Mouse (Mus musculus): ENCODE results near the gene Necap2. TPM values are rescaled to one million over a fixed set of nuclear protein-coding genes. Genes with fewer than 3 reads are reported as not detected.
A peak's percentile ranks its signal among the peaks of the same experiment; 100 is the strongest.

Gene Necap2
- polyA plus RNA-seq, 1 experiment from 2014 or later, result 87.5 TPM

DNA sequence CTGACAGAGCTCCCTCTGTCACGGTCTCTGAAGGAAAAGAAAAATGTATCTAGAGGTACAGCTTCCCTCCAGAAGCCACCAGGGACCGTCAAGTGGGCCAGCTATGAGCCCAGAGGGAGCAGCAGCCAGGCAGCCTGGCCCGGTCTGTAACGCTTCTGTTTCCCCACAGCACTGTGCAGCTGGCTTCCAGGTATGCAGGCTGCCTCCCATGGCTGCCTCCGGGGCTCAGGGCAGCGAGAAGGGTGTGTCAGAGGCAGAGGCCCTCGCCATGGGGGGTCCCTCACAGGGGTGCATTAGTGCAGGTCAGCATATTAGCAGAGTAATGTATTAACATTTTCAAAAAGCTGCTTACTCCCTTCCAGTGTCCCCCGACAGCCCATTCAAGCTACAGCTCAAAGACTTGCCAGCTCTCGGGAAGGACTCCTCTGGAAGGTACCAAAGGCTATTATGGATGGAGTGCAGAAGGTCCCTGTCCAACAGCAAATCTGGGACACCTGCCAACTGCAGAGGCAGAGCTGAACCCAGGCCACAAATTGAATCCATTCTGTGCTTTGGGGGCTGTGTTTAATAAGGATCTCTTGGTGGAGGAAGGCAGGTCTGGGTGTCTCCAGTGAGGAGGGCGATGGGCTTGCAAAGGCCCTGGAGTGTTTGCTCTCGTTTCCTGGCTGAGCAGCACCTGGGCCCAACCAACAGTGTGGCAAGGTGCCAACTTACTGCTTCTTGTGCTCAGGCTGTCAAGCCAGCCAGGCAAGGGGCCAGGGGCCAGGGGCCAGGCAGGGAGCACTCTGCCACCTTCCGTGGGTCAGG lies 11.2 kb downstream of the Necap2 start:
- Histone ChIP-seq H3K4me2 (ENCODE audit: low read depth, low read length) (no peak overlapping the region), H3K9me3 (replicated peaks; ENCODE audit: control insufficient read depth, low read length) (no peaks in the 10 kb centered on the region)
- WGBS (ENCODE audit: insufficient replicate concordance), result 80% methylated on average over 12 of the region's 12 CpGs

DNA sequence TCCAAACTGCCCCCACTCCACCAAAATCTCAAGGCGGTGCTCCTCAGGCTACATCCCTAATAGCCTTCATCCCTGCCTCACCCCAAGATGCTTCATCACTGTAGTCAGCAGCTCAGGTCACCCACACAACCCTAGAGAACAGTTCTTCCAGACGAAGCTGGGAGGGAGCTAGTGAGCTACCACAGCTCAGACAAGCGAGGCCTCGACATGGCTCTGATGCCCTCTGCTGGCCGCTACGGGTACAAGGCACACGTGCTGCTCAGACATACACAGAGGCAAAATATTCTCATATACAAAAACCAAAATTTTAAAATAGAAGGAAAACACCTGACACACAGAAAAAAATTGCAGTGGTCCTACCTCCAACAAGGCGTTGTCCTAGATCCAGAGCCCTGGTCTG lies 13.0 kb downstream of the Necap2 start:
- ATAC-seq (ENCODE audit: low read depth), result no peak
- Histone ChIP-seq H3K27me3 (ENCODE audit: control insufficient read depth, insufficient read depth, low read depth, low read length) (no peaks in the 10 kb centered on the region), H3K4me2 (ENCODE audit: low read depth, low read length) (no peak overlapping the region), H3K4me3 (ENCODE audit: low read depth, low read length) (no peak overlapping the region), H3K36me3 (ENCODE audit: control insufficient read depth, insufficient read depth) (peaks cover 40% of the 10 kb centered on the region), H3K4me1 (ENCODE audit: control insufficient read depth, low read depth, low read length) (peaks cover 30% of the 10 kb centered on the region), H3K9me3 (replicated peaks; ENCODE audit: control insufficient read depth, low read length) (no peaks in the 10 kb centered on the region), H3K27ac (ENCODE audit: low read length) (no peak overlapping the region), H3K9ac (ENCODE audit: low read depth, low read length) (no peak overlapping the region)
- 7% methylated on average over 8 of the region's 8 CpGs for WGBS (ENCODE audit: insufficient replicate concordance)

More for the DNA sequence above, 11.2 kb downstream of the Necap2 start:
- peaks cover 56% of the 10 kb centered on the region for H3K36me3 ChIP-seq (ENCODE audit: control insufficient read depth, insufficient read depth)
- H3K4me1 ChIP-seq (ENCODE audit: control insufficient read depth, low read depth, low read length), result peaks cover 22% of the 10 kb centered on the region
- no peak for ATAC-seq (ENCODE audit: low read depth)
- H3K27me3 ChIP-seq (ENCODE audit: control insufficient read depth, insufficient read depth, low read depth, low read length), result no peaks in the 10 kb centered on the region
- H3K4me3 ChIP-seq (ENCODE audit: low read depth, low read length), result no peak overlapping the region
- no peak overlapping the region for H3K27ac ChIP-seq (ENCODE audit: low read length)
- no peak overlapping the region for H3K9ac ChIP-seq (ENCODE audit: low read depth, low read length)

DNA sequence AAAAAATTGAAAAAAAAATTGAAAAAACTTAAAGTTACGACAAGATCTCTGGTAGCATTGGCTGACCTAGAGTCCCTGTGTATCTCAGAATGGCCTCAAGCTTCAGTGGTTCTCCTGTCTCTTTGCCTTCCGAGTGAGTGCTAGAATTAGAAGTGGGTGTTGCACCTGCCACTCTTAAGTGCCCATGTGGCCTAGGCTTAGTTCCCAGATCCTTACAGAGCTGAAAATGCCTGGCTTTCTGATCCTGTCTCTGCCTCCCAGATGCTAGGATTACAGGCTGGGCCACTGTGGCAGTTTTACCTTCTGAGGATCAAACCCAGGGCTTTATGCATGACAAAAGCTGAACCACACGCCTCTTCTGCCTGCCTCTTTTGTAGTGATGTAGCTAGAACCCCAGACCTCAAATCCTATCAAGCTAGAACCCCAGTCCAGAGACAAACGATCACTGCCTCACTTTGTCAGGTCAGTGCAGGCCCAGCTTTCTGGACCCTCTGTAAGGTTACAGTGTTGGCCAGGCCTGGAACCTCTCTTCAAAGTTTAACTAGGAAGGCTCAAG lies 14.0 kb downstream of the Necap2 start:
- Histone ChIP-seq H3K9me3 (replicated peaks; ENCODE audit: control insufficient read depth, low read length) (no peaks in the 10 kb centered on the region), H3K4me3 (ENCODE audit: low read depth, low read length) (no peak overlapping the region), H3K9ac (ENCODE audit: low read depth, low read length) (no peak overlapping the region), H3K27me3 (ENCODE audit: control insufficient read depth, insufficient read depth, low read depth, low read length) (no peaks in the 10 kb centered on the region), H3K36me3 (ENCODE audit: control insufficient read depth, insufficient read depth) (peaks cover 31% of the 10 kb centered on the region), H3K27ac (ENCODE audit: low read length) (no peak overlapping the region), H3K4me2 (ENCODE audit: low read depth, low read length) (no peak overlapping the region), H3K4me1 (ENCODE audit: control insufficient read depth, low read depth, low read length) (peaks cover 27% of the 10 kb centered on the region)
- 82% methylated on average over 4 of the region's 4 CpGs for WGBS (ENCODE audit: insufficient replicate concordance)
- ATAC-seq (ENCODE audit: low read depth), result no peak

DNA sequence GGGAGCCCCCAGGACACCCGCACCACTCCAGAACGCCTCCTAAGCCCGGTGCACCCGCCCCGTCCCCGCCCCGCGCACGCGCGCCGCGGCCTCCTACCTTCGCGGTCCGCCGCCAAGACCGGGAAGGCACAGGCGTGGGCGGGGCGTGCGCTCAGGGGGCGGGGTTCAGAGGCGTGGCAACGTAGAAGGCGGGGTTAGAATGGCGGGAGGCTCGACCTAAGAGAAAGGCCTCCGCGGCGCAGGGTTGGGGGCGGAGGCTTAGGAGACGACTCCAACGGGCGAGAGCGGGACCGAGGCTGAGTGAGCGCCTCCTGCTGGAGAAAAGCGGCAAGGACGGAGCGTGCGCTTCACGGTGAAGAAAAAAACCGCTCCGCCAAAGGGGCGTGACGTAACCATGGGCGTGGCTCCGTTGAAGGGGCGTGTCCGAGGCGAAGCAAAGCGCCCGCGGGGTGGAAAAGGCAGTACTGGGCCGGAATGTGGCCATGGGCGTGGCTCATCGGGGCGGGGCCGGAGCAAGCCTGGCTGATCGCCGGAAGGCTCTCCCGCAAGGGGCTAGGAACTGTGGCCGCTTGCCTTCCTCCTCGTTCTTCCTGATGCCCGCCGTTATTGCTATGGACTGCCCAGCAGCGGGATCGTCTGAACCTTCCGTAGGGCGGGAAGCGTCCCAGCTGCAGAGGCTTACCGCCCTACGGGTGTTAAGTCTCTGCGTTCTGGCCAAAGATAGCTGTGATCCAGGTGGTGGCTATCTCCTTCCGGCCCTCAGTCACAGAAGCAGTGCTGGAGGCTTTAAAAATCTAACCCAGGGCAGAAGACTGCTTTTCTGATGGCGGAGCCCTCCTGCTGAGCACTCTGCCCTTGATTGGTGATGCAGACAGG lies 17.5 kb downstream of the Necap2 start, which contains the start of gene Crocc:
Gene Crocc, minus strand, starts transcription at position 125 of the 876 bp plus-strand sequence.
- ATAC-seq (ENCODE audit: low read depth), result peak; percentile 90
- H3K9ac ChIP-seq (ENCODE audit: low read depth, low read length), result peak within 1 kb of the TSS; percentile 77
- under 1% methylated on average over 77 of the region's 77 CpGs for WGBS (ENCODE audit: insufficient replicate concordance)
- no peaks in the 10 kb centered on the region for H3K9me3 ChIP-seq (replicated peaks; ENCODE audit: control insufficient read depth, low read length)
- peaks cover 16% of the 10 kb centered on the region for H3K4me1 ChIP-seq (ENCODE audit: control insufficient read depth, low read depth, low read length)
- peak within 1 kb of the TSS; percentile 98 for H3K4me2 ChIP-seq (ENCODE audit: low read depth, low read length)
- H3K4me3 ChIP-seq (ENCODE audit: low read depth, low read length), result peak within 1 kb of the TSS; percentile 73
- H3K27ac ChIP-seq (ENCODE audit: low read length), result peak within 1 kb of the TSS; percentile 79
- H3K27me3 ChIP-seq (ENCODE audit: control insufficient read depth, insufficient read depth, low read depth, low read length), result no peaks in the 10 kb centered on the region
- H3K36me3 ChIP-seq (ENCODE audit: control insufficient read depth, insufficient read depth), result no peaks in the 10 kb centered on the region; the same call in 1 of the 2 replicates

DNA sequence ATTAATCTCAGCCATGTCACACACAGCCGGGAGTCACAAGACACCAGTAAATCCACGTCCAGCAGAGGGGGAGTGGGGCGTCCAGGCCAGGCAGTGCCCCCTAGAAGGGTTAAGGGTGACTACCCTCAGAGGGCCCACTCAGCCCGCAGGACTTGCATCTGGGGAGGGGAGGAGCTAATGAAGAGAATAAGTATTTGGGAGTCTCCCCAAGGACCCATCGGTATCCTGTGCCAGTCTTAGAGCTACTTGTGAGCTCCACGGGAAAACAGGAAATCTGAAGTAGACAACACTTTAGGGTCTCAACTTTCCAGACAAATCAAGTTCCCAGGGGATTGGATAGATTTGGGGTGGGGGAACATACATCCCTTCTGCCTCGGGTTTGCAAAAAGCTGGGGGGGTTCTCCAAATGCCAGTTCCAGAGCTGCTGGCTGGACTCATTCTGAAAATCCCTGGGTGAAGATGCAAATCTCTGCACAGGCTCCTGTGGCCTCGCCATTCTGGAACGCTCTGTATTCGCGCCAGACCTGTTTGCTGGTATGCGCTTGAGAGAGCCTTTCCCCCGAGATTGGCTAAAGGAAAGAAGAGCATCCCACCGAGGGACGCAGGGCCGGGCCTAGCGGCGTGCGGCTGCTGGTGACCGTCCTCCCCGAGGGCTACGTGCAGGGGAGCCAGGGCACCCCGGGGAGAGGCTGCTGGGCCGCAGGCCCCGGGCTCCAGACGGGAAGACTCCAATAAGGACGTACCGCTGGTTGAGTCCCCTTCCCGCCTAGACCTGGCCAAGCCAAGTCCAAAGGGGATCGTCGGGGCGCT lies 18.3 kb downstream of the Necap2 start:
- no peaks in the 10 kb centered on the region for H3K27me3 ChIP-seq (ENCODE audit: control insufficient read depth, insufficient read depth, low read depth, low read length)
- H3K9me3 ChIP-seq (replicated peaks; ENCODE audit: control insufficient read depth, low read length), result no peaks in the 10 kb centered on the region
- peak overlapping the region; percentile 98 for H3K4me2 ChIP-seq (ENCODE audit: low read depth, low read length)
- WGBS (ENCODE audit: insufficient replicate concordance), result 7% methylated on average over 32 of the region's 32 CpGs
- peak; percentile 22 for ATAC-seq (ENCODE audit: low read depth)
- peak overlapping the region; percentile 62 for H3K27ac ChIP-seq (ENCODE audit: low read length)
- peaks cover 16% of the 10 kb centered on the region for H3K4me1 ChIP-seq (ENCODE audit: control insufficient read depth, low read depth, low read length)
- no peaks in the 10 kb centered on the region for H3K36me3 ChIP-seq (ENCODE audit: control insufficient read depth, insufficient read depth)
- H3K4me3 ChIP-seq (ENCODE audit: low read depth, low read length), result peak overlapping the region; percentile 73
- H3K9ac ChIP-seq (ENCODE audit: low read depth, low read length), result peak overlapping the region; percentile 77

DNA sequence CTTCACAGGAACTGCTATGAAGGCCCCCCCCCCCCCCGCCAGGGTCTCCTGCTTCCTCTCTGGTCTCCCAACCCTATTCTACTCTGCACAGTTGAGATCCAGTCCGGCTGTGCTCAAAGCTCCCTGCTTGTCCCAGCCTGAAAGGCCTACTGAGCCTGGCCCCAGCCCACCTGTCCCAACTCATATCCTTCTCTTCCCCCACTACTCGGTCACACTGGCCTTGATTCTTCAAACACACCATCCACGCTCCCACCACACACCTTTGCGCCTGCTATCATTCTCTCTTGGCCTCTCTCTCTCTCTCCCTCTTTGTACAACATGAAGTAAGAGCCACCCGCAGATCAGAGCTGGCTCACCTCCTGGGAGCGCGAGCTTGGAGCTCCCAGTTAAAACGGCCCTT lies 19.3 kb downstream of the Necap2 start:
- no peaks in the 10 kb centered on the region for H3K27me3 ChIP-seq (ENCODE audit: control insufficient read depth, insufficient read depth, low read depth, low read length)
- no peaks in the 10 kb centered on the region for H3K36me3 ChIP-seq (ENCODE audit: control insufficient read depth, insufficient read depth)
- H3K4me2 ChIP-seq (ENCODE audit: low read depth, low read length), result no peak overlapping the region
- no peak overlapping the region for H3K4me3 ChIP-seq (ENCODE audit: low read depth, low read length)
- H3K27ac ChIP-seq (ENCODE audit: low read length), result no peak overlapping the region
- H3K9ac ChIP-seq (ENCODE audit: low read depth, low read length), result no peak overlapping the region
- no peak for ATAC-seq (ENCODE audit: low read depth)
- H3K4me1 ChIP-seq (ENCODE audit: control insufficient read depth, low read depth, low read length), result peaks cover 16% of the 10 kb centered on the region
- H3K9me3 ChIP-seq (replicated peaks; ENCODE audit: control insufficient read depth, low read length), result no peaks in the 10 kb centered on the region
- 75% methylated on average over 9 of the region's 9 CpGs for WGBS (ENCODE audit: insufficient replicate concordance)

DNA sequence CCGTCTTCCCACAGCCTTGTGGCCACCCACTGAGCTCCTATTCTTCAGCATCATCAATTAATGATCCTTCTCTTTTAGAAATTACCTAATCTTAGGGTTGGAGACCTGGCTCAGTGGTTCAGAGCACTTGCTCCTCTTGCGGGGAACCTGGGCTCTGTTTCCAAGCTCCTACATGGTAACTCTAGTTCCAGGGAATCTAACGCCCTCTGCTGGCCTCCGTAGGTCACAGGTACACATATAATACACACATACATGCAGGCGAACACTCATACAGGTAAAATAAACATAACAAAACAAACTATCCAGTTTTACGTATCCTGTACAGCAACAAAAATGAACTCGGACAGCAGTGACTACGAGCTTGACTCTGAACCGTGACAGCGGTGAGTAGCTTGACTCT lies 21.2 kb downstream of the Necap2 start:
- no peaks in the 10 kb centered on the region for H3K36me3 ChIP-seq (ENCODE audit: control insufficient read depth, insufficient read depth)
- H3K9me3 ChIP-seq (replicated peaks; ENCODE audit: control insufficient read depth, low read length), result no peaks in the 10 kb centered on the region
- H3K27me3 ChIP-seq (ENCODE audit: control insufficient read depth, insufficient read depth, low read depth, low read length), result no peaks in the 10 kb centered on the region
- no peak overlapping the region for H3K9ac ChIP-seq (ENCODE audit: low read depth, low read length)
- no peak for ATAC-seq (ENCODE audit: low read depth)
- no peak overlapping the region for H3K27ac ChIP-seq (ENCODE audit: low read length)
- peaks cover 16% of the 10 kb centered on the region for H3K4me1 ChIP-seq (ENCODE audit: control insufficient read depth, low read depth, low read length)
- no peak overlapping the region for H3K4me2 ChIP-seq (ENCODE audit: low read depth, low read length)
- 83% methylated on average over 10 of the region's 10 CpGs for WGBS (ENCODE audit: insufficient replicate concordance)
- H3K4me3 ChIP-seq (ENCODE audit: low read depth, low read length), result no peak overlapping the region

DNA sequence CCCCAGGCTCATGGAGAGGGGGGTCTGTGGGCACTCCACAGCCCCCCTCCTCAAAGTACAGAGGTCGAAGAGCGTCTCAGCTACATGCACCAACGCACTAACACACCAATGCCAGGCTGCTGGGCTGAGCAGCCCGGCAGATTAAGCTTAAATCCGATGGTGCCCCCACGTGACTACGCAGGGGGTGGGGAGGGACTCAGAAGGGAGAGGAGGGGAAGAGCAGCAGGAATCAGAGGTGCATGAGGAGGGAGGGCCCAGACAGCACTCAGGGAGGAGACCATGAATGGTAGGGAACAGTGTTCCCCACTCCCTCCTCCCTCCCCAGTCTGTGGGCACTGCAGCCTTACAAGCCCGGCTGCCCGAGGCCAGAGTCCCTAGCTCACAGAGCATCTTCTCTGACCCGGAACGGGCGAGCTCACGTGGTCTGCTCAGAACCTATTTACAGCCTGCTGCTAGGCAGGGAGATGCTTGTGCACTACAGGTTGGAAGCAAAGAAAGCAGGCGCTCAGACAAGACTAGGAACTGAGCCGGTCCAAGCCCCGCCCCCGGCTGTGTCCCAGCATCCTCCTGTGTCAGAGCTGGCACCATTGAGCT lies 24.5 kb downstream of the Necap2 start:
- Histone ChIP-seq H3K9me3 (replicated peaks; ENCODE audit: control insufficient read depth, low read length) (no peaks in the 10 kb centered on the region), H3K27ac (ENCODE audit: low read length) (no peak overlapping the region), H3K9ac (ENCODE audit: low read depth, low read length) (no peak overlapping the region), H3K4me3 (ENCODE audit: low read depth, low read length) (no peak overlapping the region), H3K4me2 (ENCODE audit: low read depth, low read length) (no peak overlapping the region), H3K36me3 (ENCODE audit: control insufficient read depth, insufficient read depth) (no peaks in the 10 kb centered on the region), H3K4me1 (ENCODE audit: control insufficient read depth, low read depth, low read length) (no peaks in the 10 kb centered on the region), H3K27me3 (ENCODE audit: control insufficient read depth, insufficient read depth, low read depth, low read length) (no peaks in the 10 kb centered on the region)
- 60% methylated on average over 17 of the region's 17 CpGs for WGBS (ENCODE audit: insufficient replicate concordance)
- ATAC-seq (ENCODE audit: low read depth), result no peak
